Mouse (Mus musculus) midbrain, embryonic 12.5 days (tissue): ENCODE measurements around the gene Olfr287. TPM values are rescaled to one million over a fixed set of nuclear protein-coding genes. Genes with fewer than 3 reads are reported as not detected.

Source experiments
- ATAC-seq: fragments of 200-750 bp; cut with Nextera tagmentation; 2 replicates; pipeline ENCODE4 v1.8.0; 2017; ENCODE audit warnings: low read depth, moderate TSS enrichment, moderate library complexity; ENCODE audit not compliant: low FRiP score
- H3K27ac ChIP-seq: fragments of 300-500 bp; sonication (generic); replicated peaks from 2 replicates; pipeline ENCODE4 v1.5.1; 2016; ENCODE audit warnings: mild to moderate bottlenecking
- H3K27me3 ChIP-seq: fragments of 300-500 bp; sonication (generic); 2 replicates; pipeline ENCODE4 v1.6.1; 2016; ENCODE audit warnings: mild to moderate bottlenecking
- H3K36me3 ChIP-seq: fragments of 300-500 bp; sonication (generic); 2 replicates; pipeline ENCODE4 v1.6.1; 2016
- H3K4me1 ChIP-seq: fragments of 300-500 bp; sonication (generic); 2 replicates; pipeline ENCODE4 v1.6.1; 2016
- H3K4me2 ChIP-seq: fragments of 300-500 bp; sonication (generic); replicated peaks from 2 replicates; pipeline ENCODE4 v1.6.1; 2016; ENCODE audit warnings: mild to moderate bottlenecking, moderate library complexity
- H3K4me3 ChIP-seq: fragments of 300-500 bp; sonication (generic); 2 replicates; pipeline ENCODE4 v1.5.1; 2016; ENCODE audit warnings: mild to moderate bottlenecking
- H3K9ac ChIP-seq: fragments of 300-500 bp; sonication (generic); replicated peaks from 2 replicates; pipeline ENCODE4 v1.6.1; 2016; ENCODE audit warnings: mild to moderate bottlenecking, moderate library complexity
- H3K9me3 ChIP-seq: fragments of 300-500 bp; sonication (generic); 2 replicates; pipeline ENCODE4 v1.6.1; 2016; ENCODE audit warnings: mild to moderate bottlenecking
- WGBS: fragments of 180-500 bp; shearing (Covaris S2); methylation state at CpG from one replicate; pipeline ENCODE4 v1.1.7; 2016; 5-methylcytosine and 5-hydroxymethylcytosine counted together
- polyA plus RNA-seq: library from polyadenylated mRNA; unstranded; fragments of >200 nt; fragmentation: Nextera tagmentation; extraction: Ambion mirVana; gene quantifications from 2 replicates; pipeline ENCODE4 v1.2.1, GENCODE M21; 2016

The Olfr287 gene
- polyA plus RNA-seq, result not detected in 2 replicates

- Histone ChIP-seq H3K4me1 (no peaks in the 10 kb centered on the region), H3K4me3 (no peak within 1 kb of the TSS), H3K4me2 (no peak within 1 kb of the TSS), H3K36me3 (no peaks in the 10 kb centered on the region), H3K27ac (no peak within 1 kb of the TSS), H3K9me3 (no peaks in the 10 kb centered on the region), H3K9ac (no peak within 1 kb of the TSS), H3K27me3 (no peaks in the 10 kb centered on the region)
- no peak for ATAC-seq
- WGBS, result 77% methylated on average over 4 of the region's 4 CpGs
Measured at GRCm38 (mm10) chr15:98220877-98221276, at the start of gene Olfr287, which contains the start of gene Gm44579. Gene Olfr287 (minus strand): TSS chr15:98221056. Gene Gm44579 (minus strand): TSS chr15:98220977.

GRCm38 (mm10) chr15:98257776-98258175 lies 36.9 kb upstream of the Olfr287 start:
- no peaks in the 10 kb centered on the region for H3K9me3 ChIP-seq
- H3K4me2 ChIP-seq, result no peak overlapping the region
- H3K27me3 ChIP-seq, result no peaks in the 10 kb centered on the region
- H3K27ac ChIP-seq, result no peak overlapping the region
- no peaks in the 10 kb centered on the region for H3K4me1 ChIP-seq
- H3K36me3 ChIP-seq, result no peaks in the 10 kb centered on the region
- no peak overlapping the region for H3K9ac ChIP-seq
- no peak overlapping the region for H3K4me3 ChIP-seq
- WGBS, result 89% methylated on average over 7 of the region's 7 CpGs
- ATAC-seq, result no peak

DNA sequence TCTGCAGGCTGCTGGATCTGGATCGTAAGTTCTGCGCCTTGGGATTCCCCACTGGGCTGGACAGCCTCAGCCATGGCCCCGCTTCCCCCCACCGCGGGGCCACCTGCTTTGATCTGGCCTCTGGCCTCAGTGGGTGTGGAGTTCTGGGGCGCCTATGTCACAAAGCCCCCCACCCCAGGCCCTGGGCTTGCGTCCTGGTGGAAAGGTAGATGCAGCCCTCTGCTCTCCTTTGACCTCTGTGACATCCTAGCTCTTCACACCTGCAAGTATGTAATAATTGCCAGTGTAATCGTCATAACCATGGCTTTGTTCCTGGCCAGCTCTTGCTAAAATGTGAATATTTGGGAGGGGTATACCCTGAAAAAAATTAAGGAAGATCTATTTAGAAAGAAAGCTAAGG lies 36.3 kb upstream of the Olfr287 start, which contains the start of gene H1fnt:
TSS of gene H1fnt (minus strand) at position 101 of the 400 bp plus-strand sequence.
- no peaks in the 10 kb centered on the region for H3K36me3 ChIP-seq
- no peaks in the 10 kb centered on the region for H3K9me3 ChIP-seq
- no peak for ATAC-seq
- 90% methylated on average over 8 of the region's 8 CpGs for WGBS
- H3K4me3 ChIP-seq, result no peak within 1 kb of the TSS
- H3K27ac ChIP-seq, result no peak within 1 kb of the TSS
- no peak within 1 kb of the TSS for H3K9ac ChIP-seq
- H3K4me2 ChIP-seq, result no peak within 1 kb of the TSS
- no peaks in the 10 kb centered on the region for H3K27me3 ChIP-seq
- H3K4me1 ChIP-seq, result no peaks in the 10 kb centered on the region

GRCm38 (mm10) chr15:98256271-98256670 lies 35.4 kb upstream of the Olfr287 start:
- Histone ChIP-seq H3K36me3 (no peaks in the 10 kb centered on the region), H3K27me3 (no peaks in the 10 kb centered on the region), H3K4me1 (no peaks in the 10 kb centered on the region), H3K27ac (no peak overlapping the region), H3K4me2 (no peak overlapping the region), H3K4me3 (no peak overlapping the region), H3K9ac (no peak overlapping the region), H3K9me3 (no peaks in the 10 kb centered on the region)
- 93% methylated on average over 13 of the region's 13 CpGs for WGBS
- no peak for ATAC-seq

GRCm38 (mm10) chr15:98235442-98235841 lies 14.6 kb upstream of the Olfr287 start:
- Histone ChIP-seq H3K4me3 (no peak overlapping the region), H3K4me1 (no peaks in the 10 kb centered on the region), H3K36me3 (no peaks in the 10 kb centered on the region), H3K9me3 (no peaks in the 10 kb centered on the region), H3K9ac (no peak overlapping the region), H3K27me3 (no peaks in the 10 kb centered on the region), H3K27ac (no peak overlapping the region), H3K4me2 (no peak overlapping the region)
- ATAC-seq, result no peak
- 88% methylated on average over 4 of the region's 4 CpGs for WGBS

- no peaks in the 10 kb centered on the region for H3K9me3 ChIP-seq
- H3K4me1 ChIP-seq, result no peaks in the 10 kb centered on the region
- H3K9ac ChIP-seq, result no peak within 1 kb of the TSS
- no peak for ATAC-seq
- H3K4me2 ChIP-seq, result no peak within 1 kb of the TSS
- H3K36me3 ChIP-seq, result no peaks in the 10 kb centered on the region
- H3K27me3 ChIP-seq, result no peaks in the 10 kb centered on the region
- 95% methylated on average over 4 of the region's 4 CpGs for WGBS
- no peak within 1 kb of the TSS for H3K27ac ChIP-seq
- no peak within 1 kb of the TSS for H3K4me3 ChIP-seq
Measured at GRCm38 (mm10) chr15:98234350-98234749, 13.5 kb upstream of the Olfr287 start, which contains the start of gene Olfr286. Gene Olfr286 (minus strand): TSS chr15:98234450.

DNA sequence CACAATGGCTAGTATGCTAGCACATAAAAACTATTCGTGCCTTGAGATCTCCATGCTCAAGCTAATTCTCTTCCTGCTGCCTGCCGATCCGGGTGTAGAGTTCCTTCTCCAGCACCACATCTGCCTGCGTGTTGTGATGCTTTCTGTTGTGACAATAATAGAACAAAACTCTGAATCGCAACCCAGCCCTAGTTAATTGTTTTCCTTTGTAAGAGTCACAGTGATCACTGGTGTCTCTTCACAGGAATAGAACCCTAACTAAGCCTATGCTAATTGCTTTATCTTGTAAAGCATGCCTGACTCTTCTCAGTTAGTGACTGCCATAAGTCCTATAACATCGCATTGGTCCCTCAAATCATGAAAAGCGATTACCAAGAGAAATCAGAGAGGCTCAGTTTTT lies 5.2 kb upstream of the Olfr287 start:
- 66% methylated on average over 7 of the region's 7 CpGs for WGBS
- no peaks in the 10 kb centered on the region for H3K4me1 ChIP-seq
- no peak for ATAC-seq

GRCm38 (mm10) chr15:98225610-98226009 lies 4.8 kb upstream of the Olfr287 start:
- no peak overlapping the region for H3K9ac ChIP-seq
- no peaks in the 10 kb centered on the region for H3K36me3 ChIP-seq
- H3K4me2 ChIP-seq, result no peak overlapping the region; the same call in 1 of the 2 replicates
- WGBS, result 45% methylated on average over 16 of the region's 16 CpGs
- no peaks in the 10 kb centered on the region for H3K9me3 ChIP-seq
- no peak overlapping the region for H3K4me3 ChIP-seq
- H3K4me1 ChIP-seq, result no peaks in the 10 kb centered on the region
- no peaks in the 10 kb centered on the region; the same call in 1 of the 2 replicates for H3K27me3 ChIP-seq
- ATAC-seq, result no peak
- no peak overlapping the region for H3K27ac ChIP-seq

More for the DNA sequence above, 5.2 kb upstream of the Olfr287 start:
- Histone ChIP-seq H3K4me2 (no peak overlapping the region), H3K27me3 (no peaks in the 10 kb centered on the region; the same call in 1 of the 2 replicates), H3K4me3 (no peak overlapping the region), H3K27ac (no peak overlapping the region), H3K36me3 (no peaks in the 10 kb centered on the region), H3K9me3 (no peaks in the 10 kb centered on the region), H3K9ac (no peak overlapping the region)

- Histone ChIP-seq H3K9ac (no peak overlapping the region), H3K4me2 (no peak overlapping the region), H3K36me3 (no peaks in the 10 kb centered on the region), H3K27me3 (no peaks in the 10 kb centered on the region), H3K4me1 (no peaks in the 10 kb centered on the region), H3K4me3 (no peak overlapping the region), H3K9me3 (no peaks in the 10 kb centered on the region), H3K27ac (no peak overlapping the region)
- ATAC-seq, result no peak
Measured at GRCm38 (mm10) chr15:98222377-98222776, 1.5 kb upstream of the Olfr287 start.

GRCm38 (mm10) chr15:98214130-98214529 lies 6.7 kb downstream of the Olfr287 start:
- Histone ChIP-seq H3K27ac (no peak overlapping the region), H3K9me3 (no peaks in the 10 kb centered on the region), H3K4me3 (no peak overlapping the region), H3K36me3 (no peaks in the 10 kb centered on the region), H3K4me2 (no peak overlapping the region), H3K4me1 (no peaks in the 10 kb centered on the region), H3K9ac (no peak overlapping the region), H3K27me3 (no peaks in the 10 kb centered on the region)
- 76% methylated on average over 5 of the region's 5 CpGs for WGBS
- ATAC-seq, result no peak

DNA sequence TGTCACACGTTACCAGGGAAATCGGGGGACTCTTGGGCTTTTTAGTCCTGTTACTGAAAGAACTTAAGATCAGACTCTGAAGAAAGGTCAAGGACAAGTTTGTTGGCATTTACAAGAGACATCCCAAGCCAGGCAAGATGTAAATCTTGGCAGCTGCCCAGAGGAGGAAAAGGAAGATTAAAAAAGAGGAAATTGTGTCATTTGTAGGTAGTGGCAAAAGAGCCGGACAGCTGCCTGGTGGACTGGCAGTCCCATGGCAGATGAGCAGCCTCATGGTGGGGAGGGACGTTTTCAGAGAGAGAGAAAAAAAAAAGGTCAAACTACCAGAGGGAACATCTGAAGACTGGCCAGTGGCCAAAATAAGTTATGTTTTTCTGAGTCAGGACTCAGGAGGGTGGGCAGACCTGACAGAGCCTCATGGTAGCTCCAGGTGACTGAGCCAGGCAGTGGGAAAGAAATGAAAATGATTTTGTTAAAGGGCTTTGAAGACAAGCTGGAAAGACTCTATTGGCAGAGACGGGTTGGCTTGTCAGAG lies 7.5 kb downstream of the Olfr287 start:
- ATAC-seq, result no peak
- no peaks in the 10 kb centered on the region for H3K36me3 ChIP-seq
- 83% methylated on average over 5 of the region's 5 CpGs for WGBS

GRCm38 (mm10) chr15:98209676-98210075 lies 11.2 kb downstream of the Olfr287 start:
- WGBS, result 84% methylated on average over 7 of the region's 7 CpGs
- Histone ChIP-seq H3K4me1 (no peaks in the 10 kb centered on the region), H3K4me3 (no peak overlapping the region), H3K9me3 (no peaks in the 10 kb centered on the region), H3K27me3 (no peaks in the 10 kb centered on the region; the same call in 1 of the 2 replicates), H3K9ac (no peak overlapping the region), H3K27ac (no peak overlapping the region), H3K36me3 (no peaks in the 10 kb centered on the region), H3K4me2 (no peak overlapping the region)
- ATAC-seq, result no peak

More for the DNA sequence above, 7.5 kb downstream of the Olfr287 start:
- Histone ChIP-seq H3K27ac (no peak overlapping the region), H3K9me3 (no peaks in the 10 kb centered on the region), H3K4me2 (no peak overlapping the region), H3K4me1 (no peaks in the 10 kb centered on the region), H3K9ac (no peak overlapping the region), H3K27me3 (no peaks in the 10 kb centered on the region), H3K4me3 (no peak overlapping the region)

DNA sequence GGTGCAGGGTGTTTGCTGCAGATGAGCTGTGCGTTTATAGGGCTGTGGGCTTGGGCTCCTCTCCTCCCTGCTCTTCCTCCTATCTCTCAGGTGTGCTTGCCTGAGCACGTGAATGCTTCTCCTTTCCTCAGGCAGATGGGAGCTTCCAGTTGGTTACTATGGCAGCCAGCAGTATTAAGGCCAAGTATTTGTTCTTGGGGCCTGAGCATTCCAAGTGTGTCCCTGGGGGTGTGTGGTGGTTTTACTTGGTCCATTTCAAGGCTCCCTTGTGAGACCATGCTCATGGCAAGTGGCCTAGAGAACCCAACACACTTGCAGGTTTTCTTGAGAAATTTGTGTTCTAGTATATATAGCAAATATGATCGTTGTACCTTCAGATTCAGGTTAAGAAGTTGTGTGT lies 25.4 kb downstream of the Olfr287 start, which contains the start of gene Olfr288:
TSS of gene Olfr288 (minus strand) at position 101 of the 400 bp plus-strand sequence.
- H3K4me2 ChIP-seq, result no peak within 1 kb of the TSS
- no peak within 1 kb of the TSS for H3K27ac ChIP-seq
- no peaks in the 10 kb centered on the region for H3K4me1 ChIP-seq
- no peaks in the 10 kb centered on the region for H3K36me3 ChIP-seq
- H3K4me3 ChIP-seq, result no peak within 1 kb of the TSS
- WGBS, result 75% methylated on average over 3 of the region's 3 CpGs
- no peaks in the 10 kb centered on the region for H3K9me3 ChIP-seq
- no peak within 1 kb of the TSS for H3K9ac ChIP-seq
- ATAC-seq, result no peak
- no peaks in the 10 kb centered on the region for H3K27me3 ChIP-seq
